Mouse (Mus musculus): ENCODE measurements around the gene Ccnb1ip1. TPM values are rescaled to one million over a fixed set of nuclear protein-coding genes. Genes with fewer than 3 reads are reported as not detected.
"Not testable (repeated sequence)": the region's sequence is repeated elsewhere in the genome, so short reads cannot be mapped to it uniquely, and the experiment has no call there.

The Ccnb1ip1 gene
- not detected for total RNA-seq (2021)

DNA sequence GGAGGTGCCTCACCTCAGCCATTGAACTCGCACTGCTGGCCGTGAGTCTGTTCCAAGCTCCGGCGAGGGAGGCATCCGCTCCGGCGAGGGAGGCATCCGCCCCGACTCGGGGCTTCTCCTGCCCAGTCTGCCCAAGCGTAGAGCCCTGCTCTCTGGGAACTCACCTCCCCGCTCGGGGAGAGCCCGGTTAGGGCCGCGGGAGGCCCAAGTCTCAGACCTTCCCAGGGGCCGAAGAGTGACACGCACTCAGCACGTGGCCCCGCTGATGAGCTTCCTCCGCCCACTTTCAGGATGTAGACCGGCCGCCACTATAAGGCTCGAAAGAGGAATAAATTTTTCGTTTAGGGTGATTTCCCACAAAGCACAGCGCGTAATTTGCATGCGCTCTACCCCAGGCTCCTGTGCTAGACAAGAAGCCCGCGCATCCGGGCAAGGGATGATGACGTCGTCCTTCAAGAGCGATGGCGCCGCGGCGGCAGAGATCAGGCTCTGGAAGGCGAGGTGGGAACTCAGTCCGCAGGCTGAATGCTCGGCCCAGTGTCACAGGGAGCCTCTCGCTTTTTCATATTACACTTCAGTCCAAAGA lies at the start of gene Ccnb1ip1, which contains the start of gene Parp2:
TSS of gene Ccnb1ip1 (minus strand) at position 246 of the 586 bp plus-strand sequence.
TSS of gene Parp2 (plus strand) at position 355 of the 586 bp plus-strand sequence.
- DNase-seq: peak; percentile 97 to 98

DNA sequence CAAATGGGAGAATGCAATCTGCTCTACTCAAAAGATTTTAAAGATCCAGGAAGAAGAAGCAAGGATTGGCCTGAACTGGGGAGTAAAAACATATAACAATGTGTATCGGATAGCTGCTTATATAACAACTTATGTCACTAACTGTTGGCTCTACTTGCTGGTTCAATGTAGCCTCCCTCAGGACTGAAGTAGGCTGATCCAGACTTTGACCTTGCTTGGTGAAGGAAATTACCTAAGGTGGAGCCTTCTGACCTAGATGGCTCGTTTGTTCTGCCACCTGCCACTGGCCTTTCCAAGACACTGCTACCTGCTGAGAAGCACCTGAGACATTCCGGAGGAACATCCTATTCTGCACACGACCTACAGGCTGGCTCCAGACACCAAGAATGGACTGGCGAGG lies 48.3 kb upstream of the Ccnb1ip1 start:
- no peak for DNase-seq

DNA sequence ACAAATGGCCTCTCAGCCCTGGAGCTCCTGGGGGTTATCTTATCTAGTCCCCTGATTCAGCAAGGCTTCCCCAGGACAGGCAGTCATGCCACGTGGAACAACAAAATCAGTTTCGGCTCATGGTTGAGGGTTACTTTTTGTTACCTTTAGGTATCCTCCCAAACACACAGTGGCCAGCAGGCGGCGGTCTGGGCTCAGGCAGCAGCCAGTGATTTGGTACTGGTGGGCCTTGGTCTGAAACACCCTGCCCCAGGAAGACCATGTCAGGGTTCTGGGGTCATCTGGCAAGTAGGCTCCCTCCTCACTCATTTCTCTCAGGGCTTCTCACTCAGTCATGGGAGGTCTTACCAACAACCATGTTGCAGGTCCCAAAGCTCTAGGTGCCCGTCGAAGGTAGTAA lies 29.7 kb upstream of the Ccnb1ip1 start:
- DNase-seq: no peak

DNA sequence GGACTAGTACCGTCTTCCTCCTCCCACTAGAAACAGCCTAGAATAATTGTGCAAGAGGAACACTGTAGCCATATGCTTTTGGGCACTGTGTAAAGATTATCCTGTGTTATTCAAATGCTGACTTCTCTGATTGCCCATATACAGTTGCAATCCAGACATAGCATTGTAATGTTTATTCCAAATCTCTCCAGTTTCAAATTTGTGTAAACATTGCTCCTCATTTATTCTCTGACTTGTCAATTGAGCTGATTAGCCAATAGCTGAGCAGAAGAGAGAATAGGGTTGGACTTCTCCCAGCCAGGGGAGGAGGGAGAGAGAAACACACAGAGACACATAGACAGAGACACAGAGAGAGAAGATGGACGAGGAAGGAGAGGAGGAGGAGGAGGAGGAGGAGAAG lies 26.9 kb upstream of the Ccnb1ip1 start:
- no peak for DNase-seq

DNA sequence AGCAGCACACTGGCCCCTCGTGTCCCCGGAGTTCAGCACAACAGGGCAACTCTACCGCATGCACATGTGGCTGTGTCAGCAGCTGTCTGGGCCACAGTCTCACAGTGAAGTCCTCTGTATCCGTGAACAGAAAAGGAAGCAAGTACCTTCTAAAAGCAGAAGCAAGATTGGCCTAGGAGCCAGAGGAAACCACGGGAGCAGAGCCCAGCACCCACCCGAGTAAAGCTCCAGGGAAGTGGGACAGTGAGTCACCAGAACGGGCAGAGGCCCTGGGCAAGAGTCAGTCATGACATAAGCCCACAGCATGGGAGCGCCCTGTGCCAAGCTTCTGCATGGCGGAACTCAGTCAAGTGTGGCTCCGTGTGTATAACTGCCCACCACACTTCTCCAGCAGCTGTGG lies 26.4 kb upstream of the Ccnb1ip1 start:
- no peak for DNase-seq

DNA sequence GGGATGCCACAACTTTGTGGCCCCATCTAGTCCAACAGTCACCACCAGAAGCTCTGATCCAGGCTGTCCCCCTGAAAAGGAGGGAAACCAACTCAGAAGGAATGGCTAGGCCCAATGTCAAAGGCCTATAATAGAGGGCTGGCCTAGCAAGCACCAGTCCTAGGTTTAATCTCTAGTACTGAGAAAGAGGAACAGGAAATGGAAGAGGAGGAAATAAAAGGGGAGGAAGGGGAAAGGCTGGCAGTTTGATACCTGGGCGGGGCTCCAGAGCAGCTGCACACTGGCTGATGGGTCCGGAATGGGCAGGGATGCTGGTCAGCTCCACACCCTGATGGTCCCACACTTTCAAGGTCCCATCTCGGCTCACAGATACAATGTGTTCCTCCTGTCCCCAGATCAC lies 22.3 kb upstream of the Ccnb1ip1 start:
- DNase-seq: no peak

DNA sequence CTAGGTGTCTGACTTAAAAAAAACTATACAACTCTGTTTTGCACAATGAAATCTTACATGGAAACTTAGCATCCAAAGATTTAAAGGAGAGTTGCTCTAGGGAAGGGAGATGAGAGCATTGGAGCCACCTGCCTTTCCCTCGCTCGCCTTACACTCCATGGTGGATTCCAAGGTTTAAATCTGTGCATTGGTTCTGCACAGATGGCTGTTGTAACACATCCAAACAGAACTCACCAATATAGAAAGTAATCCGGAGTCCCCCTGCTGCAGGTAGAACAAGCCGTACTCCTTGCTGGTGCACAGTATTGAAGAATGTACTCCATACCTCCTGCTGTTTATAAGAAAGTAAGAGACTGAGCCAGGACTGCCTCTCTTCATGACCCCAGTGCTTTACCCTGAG lies 19.0 kb upstream of the Ccnb1ip1 start:
- no peak for DNase-seq

DNA sequence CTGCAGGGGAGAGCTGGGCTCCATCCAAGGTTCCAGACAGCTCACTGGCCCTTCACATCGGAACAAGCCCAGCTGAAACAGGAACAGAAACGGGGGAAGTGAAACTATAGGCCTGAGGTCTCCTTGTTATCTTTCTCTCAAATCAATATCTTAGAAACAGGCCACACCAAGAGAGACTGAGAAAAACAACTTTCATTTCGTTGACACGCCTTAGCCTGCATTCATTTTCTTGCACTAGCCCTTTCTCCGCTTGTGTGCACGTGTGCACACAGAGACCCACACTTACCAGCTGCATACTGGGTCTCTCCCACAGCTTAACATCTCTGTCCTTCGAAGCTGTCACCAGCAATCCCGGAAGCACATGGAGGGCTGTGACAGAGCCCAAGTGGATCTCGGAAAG lies 16.7 kb upstream of the Ccnb1ip1 start:
- no peak for DNase-seq

DNA sequence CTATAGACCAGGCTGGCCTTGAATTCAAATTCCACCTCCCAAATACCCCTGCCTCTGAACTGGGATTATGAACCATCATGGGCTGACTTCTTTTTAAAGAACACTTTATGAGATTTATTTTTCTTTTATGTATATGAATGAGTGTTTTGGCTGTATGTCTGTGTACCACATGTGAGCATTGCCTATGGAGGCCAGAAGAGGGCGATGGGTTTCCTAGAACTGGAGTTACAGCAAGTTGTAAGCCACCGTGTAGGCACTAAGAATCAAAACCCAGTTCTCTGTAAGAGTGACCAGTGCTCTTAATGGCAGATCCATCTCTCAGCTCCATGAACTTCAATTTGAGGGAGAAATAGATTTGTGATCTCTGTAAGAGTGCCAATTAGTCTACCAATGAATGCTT lies 15.7 kb upstream of the Ccnb1ip1 start:
- no peak for DNase-seq

DNA sequence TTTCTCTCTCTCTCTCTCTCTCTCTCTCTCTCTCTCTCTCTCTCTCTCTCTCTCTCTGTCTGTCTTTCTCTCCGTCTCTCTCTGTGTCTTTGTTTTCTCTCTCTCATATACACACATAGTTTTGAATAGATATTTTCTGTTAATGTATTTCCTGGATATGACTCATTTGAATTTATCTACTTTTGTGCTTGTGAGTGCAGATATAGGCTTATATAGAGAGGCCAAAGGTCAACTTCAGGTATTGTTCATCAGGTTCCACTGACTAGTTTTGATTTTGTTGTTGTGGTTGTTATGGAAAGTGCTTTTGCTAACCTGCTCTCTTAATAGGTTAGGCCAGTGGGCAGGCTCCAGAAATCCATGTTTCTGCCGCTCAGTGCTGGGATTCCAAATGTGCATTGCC lies 5.5 kb upstream of the Ccnb1ip1 start:
- no peak for DNase-seq

DNA sequence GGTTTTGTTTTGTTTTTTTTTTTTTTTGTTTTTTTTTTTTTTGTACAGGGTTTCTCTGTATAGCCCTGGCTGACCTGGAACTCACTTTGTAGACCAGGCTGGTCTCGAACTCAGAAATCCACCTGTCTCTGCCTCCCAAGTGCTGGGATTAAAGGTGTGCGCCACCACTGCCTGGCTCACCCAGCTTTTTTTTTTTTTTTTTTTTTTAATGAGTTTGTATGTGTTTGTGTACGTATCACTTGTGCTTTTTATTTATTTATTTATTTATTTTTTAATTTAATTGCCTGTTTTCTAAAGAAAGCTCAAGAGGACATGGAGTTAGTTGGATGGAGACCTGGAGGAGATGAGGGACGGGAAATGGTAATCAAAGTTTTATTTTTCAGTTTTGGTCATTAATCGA lies 1.1 kb downstream of the Ccnb1ip1 start:
- DNase-seq: not testable (repeated sequence)

DNA sequence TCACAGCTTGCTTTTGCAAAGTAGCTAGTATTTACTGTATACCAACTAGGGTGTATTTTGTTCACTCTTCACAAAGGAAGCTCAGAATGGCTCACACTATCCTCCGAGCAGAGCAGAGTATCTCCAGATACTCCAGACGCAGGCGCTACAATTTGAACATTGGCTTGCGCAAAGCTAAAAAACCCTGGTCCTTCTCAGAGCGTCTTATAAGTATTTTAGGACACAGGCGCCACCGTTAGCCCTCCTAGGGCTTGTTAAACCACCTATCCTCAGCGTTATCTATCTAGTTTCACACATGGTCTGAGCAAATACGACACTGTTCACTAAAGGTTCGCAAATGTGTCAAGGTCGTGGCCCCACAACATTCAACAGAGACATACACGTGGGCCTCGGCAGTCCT lies 2.8 kb downstream of the Ccnb1ip1 start:
- DNase-seq: no peak

DNA sequence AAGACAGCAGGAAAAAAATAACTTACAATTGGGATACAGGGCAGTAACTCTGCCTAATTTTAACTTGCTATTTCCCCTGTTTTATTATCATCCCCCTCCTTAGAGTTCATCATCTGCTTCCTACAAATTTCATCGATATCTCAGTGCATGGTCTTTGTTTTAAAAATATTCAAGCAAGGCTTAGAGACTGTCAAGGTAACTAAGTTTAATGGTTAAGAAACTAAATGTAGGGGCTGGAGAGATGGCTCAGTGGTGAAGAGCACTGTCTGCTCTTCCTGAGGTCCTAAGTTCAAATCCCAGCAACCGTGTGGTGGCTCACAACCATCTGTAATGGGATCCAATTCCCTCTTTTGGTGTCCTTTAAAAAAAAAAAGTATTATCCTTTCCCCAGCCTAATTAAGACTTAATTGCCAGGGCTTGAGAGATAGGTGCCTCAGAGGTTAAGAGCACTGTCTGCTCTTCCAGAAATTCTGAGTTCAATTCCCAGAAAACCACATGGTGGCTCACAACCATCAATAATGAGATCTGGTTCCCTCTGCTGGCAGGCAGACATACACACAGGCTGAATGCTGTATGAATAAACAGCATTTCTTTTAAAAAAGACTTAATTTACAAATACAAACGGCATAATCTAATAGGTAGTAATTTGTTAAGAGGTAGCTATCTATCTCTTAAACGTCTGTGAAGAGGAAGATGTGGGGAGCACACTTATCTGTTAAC lies 4.5 kb downstream of the Ccnb1ip1 start:
- no peak for DNase-seq

DNA sequence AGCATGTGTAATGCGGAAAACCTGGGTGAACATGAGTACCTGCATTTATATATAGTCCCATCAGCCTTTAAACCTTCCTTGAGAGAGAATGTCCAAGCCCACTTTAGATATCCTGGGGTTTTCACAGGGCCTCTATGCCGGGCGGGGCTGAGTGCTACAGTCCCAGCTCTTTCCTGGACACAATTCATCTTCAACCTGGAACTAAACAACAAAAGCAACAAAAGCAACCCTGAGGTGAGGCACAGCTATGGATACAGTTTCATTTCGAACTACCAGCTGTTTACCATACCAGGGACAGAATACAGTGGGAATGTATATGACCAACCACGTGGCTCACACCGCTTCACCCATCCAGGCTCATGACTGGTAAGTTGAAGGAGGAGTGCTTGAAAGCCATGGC lies 5.1 kb downstream of the Ccnb1ip1 start:
- DNase-seq: no peak

DNA sequence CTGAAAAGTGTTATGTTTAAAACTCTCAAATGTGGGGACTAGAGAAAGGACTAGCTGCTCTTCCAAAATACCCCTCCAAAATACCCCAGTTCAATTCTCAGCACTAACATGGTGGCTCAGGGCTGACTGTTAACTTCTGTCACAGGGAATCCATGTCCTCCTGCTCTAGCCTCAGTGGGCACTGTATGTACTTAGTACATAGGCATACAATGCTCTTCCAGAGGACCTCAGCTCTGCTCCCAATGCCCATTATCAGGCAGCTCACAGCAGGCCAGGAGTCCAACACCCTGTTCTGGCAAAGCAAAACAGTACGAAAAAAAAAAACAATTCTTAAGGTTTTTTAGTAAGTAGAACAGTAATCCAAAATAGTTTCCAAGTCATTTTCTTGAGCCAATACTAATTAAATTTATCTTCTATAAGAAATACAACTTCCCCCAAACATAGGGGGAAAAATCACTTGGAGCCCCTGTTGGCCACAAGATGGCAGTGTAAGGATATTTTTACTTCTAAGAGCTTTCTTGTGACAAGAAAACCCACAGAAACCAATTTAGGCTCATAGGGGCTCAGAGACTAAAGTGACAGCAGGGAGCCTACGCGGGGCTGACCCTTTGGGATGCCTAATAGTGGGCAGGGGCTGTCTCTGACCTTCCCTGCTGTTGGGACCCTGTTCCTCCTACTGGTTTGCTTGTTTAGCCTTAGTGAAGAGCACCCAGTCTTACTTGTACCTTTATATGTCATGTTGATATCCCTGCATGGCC lies 7.9 kb downstream of the Ccnb1ip1 start:
- DNase-seq: peak; percentile 16

DNA sequence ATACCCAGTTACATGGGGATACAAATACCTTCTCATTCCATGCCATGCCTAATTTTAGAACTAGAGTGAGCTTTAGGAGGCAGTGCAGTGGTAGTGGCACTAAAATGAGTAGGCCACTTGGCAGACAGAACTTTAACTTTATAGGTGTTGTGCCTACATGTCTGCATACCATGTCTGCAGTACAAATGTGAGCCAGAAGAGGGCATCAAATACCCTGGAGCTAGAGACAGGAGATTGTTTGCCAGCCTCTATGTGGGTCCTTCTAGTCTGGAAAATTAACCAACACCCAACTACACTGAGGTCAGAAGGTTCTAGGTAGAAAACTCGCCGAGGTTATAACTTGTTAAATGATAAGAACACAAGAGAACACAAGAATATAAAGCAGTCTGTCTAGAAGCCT lies 9.0 kb downstream of the Ccnb1ip1 start:
- no peak for DNase-seq

DNA sequence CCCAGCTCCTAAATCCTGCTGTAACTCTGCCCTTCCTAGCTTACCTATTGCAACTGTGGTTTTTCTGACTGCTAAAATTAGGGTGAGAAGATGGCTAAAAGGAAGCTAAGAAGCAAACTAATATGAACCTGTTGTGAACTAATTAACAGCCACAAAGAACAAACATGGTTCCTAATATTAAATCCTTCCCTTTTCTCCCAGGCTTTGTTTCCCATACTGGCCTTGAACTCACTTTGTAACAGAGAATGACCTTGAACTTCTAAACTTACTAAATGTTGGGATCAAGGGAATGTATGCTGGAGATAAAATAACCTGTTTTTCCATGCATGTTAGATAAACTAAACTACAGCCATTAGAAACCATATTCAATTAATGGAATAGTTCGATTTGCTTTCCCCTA lies 11.1 kb downstream of the Ccnb1ip1 start:
- DNase-seq: no peak

DNA sequence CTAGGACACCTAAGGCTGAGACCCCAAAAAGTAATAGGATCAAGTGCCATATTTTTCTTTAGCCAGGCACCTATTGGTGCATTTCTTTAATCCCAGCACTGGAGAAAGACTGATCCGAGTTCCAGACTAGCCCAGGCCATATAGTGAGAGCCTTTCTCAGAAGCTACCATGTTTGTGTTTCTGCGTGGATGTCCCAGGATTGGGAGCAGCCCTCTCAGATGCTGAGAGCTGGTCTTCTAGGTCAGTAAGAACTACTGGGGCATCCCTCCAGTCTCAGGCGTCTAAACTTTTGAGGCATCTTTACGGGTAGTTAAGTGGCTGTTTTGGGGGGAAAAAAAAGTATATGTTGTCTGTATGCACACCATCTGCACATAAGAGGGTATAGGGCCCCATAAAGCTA lies 11.6 kb downstream of the Ccnb1ip1 start:
- no peak for DNase-seq

DNA sequence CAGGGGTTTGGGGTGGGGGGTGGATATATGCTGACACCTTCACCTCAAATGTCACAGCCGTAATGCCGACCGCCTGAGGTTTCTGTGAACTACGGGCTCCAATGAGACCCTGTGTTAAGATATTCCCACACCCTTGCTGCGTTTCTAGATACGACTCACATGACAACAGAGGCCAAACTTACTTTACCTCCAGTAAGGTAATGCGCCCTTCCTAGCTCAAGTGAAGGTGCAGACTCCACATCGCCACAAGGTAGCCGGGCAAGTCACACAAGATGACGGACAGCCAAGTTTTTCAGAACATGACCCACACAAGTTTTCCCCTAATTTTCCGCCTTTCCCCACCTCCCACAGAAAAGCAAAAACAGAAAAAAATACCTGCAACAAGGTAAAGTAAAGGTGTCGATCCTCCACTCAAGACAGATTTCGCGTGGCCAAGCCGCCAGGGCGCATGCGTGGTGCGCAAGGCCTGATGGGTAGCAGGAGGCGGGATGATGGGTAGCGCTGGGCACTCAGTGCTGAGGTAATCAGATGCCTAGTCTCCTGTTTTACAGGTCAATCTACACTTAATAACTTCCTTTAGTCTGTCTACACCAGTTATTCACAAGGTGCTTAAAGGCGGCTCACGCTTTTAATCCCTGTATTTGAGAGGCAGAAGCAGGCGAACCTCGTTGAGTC lies 12.1 kb downstream of the Ccnb1ip1 start:
- no peak for DNase-seq

DNA sequence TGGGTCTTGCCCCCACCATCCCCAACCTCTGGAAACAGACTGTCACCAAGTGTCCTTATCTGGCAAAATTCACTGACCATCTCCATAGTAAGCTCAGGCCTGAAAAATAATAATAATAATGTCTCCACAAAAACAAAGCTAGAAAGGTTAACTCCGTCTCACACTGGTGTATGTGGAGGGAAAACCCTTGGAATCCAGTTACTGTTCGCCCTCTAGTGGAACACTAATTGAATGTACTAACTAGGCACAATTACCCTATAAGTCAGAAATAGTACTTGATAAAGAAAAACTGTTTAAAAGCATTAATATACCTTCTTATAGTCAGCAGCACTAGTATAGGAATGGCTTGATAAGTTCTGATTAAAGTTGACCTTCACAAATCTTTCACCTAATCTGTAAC lies 19.4 kb downstream of the Ccnb1ip1 start:
- no peak for DNase-seq

DNA sequence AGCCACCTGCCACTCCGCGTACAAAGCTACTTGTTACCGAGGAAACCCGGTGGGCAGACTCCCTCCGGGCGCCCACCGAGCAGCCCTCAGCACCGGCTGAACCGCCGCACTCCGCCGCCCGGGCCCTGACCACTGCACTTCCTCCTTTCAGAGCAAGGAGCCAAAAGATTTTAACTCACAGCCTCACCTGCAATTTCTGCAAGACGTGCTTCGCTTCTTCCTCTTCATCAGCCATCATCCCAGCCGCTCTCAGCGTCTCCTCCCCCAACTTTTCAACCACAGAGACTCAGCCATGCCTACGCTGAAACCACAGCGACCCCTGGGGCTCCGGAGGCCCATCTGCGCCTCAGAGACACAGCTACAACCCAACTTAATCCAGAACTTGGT lies 22.3 kb downstream of the Ccnb1ip1 start, which contains the start of gene Ttc5:
TSS of gene Ttc5 (minus strand) at position 269 of the 387 bp plus-strand sequence.
- DNase-seq: peak; percentile 90 to 92

DNA sequence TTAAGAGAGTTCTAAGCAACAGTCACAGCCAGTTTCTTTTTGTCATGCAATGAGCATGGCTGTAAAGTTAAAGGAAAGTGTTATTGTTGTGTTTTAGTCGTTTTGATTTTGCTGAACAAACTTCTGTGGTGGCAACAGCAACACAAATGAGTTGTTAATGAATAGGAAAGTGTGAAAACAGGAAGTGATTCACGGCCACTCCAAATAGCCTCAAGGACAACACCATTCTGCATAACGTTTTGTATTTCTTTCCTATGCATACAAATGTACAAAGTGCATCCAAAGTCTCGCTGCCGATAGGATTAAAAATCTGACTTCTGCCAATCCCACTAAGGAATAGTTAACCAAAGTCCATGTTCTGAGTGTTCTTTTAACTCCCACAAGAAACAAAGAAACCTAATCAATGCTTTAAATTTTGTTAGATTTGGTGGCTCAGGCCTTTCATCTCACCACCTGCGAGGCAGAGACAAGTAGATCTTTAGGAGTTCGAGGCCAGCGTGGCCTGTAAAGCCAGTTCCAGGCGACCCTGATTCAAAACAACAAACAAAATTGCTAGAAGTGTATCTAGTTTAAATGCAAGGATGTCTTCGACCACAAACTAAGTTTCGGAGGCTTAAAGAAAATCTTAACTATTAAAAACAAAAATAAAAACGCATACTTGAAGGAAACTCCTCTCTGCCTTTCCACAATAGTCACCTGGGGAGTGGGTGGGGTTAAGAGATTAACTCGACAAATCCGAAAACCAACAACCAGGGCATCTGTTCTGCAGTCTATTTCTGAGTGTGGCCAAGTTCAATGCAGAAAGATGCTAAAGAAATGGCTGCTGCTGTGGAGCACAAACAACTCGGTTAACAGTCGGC lies 22.9 kb downstream of the Ccnb1ip1 start:
- DNase-seq: no peak

Measured in layer of hippocampus, postnatal 36 days (tissue).